Mouse (Mus musculus): ENCODE results near the gene Phf11a. TPM values are rescaled to one million over a fixed set of nuclear protein-coding genes. Genes with fewer than 3 reads are reported as not detected.
"Not testable (repeated sequence)": the region's sequence is repeated elsewhere in the genome, so short reads cannot be mapped to it uniquely, and the experiment has no call there.

Phf11a gene
- polyA plus RNA-seq (2014; fragmentation: Nextera tagmentation; extraction: Ambion mirVana): not detected in 2 replicates

DNA sequence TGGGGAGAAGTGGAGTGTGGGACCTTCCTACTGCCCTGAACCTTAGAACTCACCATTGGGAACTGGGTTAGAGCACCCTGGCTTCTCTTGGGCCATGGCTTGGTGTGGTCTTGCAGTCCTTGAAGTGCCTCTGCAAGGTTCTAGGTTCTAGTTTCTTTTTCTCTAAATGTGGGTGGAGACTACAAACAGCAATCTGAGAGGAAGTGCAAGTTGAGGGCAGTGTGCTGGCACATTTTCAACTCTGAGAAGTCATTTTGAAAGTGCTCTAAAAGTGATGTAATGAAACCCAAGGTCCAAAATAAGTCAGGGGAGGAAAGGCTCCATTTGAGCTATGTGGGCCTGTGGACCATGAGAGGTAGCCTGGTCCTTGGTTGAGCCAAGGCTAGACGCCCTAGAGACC, at the start of gene Phf11a:
Gene Phf11a (minus strand): TSS at position 132 of the 400 bp plus-strand sequence.
- not testable (repeated sequence) for H3K27me3 ChIP-seq (replicated peaks; ENCODE audit: control insufficient read depth, insufficient read depth, low read length); H3K4me2 ChIP-seq (ENCODE audit: low read length); H3K27ac ChIP-seq (ENCODE audit: low read depth, low read length); H3K4me1 ChIP-seq (ENCODE audit: control insufficient read depth, insufficient read depth, low read length); H3K36me3 ChIP-seq (ENCODE audit: control insufficient read depth, insufficient read depth, low read length); DNase-seq (ENCODE audit: low spot score); H3K9me3 ChIP-seq (replicated peaks; ENCODE audit: control insufficient read depth, low read length); H3K9ac ChIP-seq (ENCODE audit: low read length); H3K4me3 ChIP-seq (ENCODE audit: low read depth, low read length); ATAC-seq
- 50% methylated on average over 1 of the region's 1 CpGs for WGBS

DNA sequence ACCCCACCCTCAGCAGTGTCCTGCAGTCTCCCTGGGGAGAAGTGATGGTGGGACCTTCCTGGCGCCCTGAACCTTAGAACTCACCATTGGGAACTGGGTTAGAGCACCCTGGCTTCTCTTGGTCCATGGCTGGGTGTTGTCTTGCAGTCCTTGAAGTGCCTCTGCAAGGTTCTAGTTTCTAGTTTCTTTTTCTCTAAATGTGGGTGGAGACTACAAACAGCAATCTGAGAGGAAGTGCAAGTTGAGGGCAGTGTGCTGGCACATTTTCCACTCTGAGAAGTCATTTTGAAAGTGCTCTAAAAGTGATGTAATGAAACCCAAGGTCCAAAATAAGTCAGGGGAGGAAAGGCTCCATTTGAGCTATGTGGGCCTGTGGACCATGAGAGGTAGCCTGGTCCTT, 43.9 kb upstream of the Phf11a start, which contains the start of gene Phf11b:
Gene Phf11b (minus strand): TSS at position 163 of the 400 bp plus-strand sequence.
- not testable (repeated sequence) for H3K4me3 ChIP-seq (ENCODE audit: low read depth, low read length); H3K4me2 ChIP-seq (ENCODE audit: low read length); H3K27me3 ChIP-seq (replicated peaks; ENCODE audit: control insufficient read depth, insufficient read depth, low read length); DNase-seq (ENCODE audit: low spot score); H3K36me3 ChIP-seq (ENCODE audit: control insufficient read depth, insufficient read depth, low read length); H3K9me3 ChIP-seq (replicated peaks; ENCODE audit: control insufficient read depth, low read length); ATAC-seq; H3K27ac ChIP-seq (ENCODE audit: low read depth, low read length); H3K9ac ChIP-seq (ENCODE audit: low read length); H3K4me1 ChIP-seq (ENCODE audit: control insufficient read depth, insufficient read depth, low read length)
- WGBS: 41% methylated on average over 1 of the region's 1 CpGs

DNA sequence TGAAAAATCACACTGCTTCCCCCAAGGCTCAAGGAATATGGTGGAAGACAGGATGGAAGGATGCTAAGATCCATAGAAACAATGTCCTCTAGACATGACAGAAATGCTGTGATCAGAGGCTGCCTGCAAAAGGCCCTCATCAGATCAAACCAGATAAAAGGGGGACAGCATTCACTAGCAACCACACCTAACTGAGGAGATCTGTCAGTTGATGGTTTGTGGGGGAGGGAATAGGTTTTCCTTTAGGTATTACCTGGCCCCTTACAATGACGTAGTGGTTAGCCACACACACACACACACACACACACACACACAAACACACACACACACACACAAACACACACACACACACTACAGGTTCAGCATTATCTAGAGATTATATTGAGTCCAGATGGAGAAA, 42.2 kb upstream of the Phf11a start:
- Histone ChIP-seq H3K27ac (ENCODE audit: low read depth, low read length) (no peak overlapping the region), H3K27me3 (replicated peaks; ENCODE audit: control insufficient read depth, insufficient read depth, low read length) (no peaks in the 10 kb centered on the region), H3K4me2 (ENCODE audit: low read length) (no peak overlapping the region), H3K36me3 (ENCODE audit: control insufficient read depth, insufficient read depth, low read length) (no peaks in the 10 kb centered on the region), H3K4me3 (ENCODE audit: low read depth, low read length) (no peak overlapping the region), H3K4me1 (ENCODE audit: control insufficient read depth, insufficient read depth, low read length) (no peaks in the 10 kb centered on the region), H3K9ac (ENCODE audit: low read length) (no peak overlapping the region), H3K9me3 (replicated peaks; ENCODE audit: control insufficient read depth, low read length) (no peaks in the 10 kb centered on the region)
- DNase-seq (ENCODE audit: low spot score): no peak
- WGBS: 80% methylated on average over 1 of the region's 1 CpGs
- no peak for ATAC-seq

DNA sequence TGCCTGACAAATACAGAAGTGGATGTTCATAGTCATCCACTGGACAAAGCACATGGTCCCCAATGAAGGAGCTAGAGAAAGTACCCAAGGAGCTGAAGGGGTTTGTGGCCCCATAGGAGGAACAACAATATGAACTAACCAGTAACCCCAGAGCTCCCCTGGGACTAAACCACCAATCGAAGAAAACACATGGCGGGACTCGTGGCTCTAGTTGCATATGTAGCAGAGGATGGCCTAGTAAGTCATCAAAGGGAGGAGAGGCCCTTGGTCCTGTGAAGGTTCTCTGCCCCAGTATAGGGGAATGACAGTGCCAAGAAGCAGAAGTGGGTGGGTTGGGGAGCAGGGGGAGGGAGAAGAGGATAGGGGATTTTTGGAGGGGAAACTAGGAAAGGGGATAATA, 38.7 kb upstream of the Phf11a start:
- H3K4me3 ChIP-seq (ENCODE audit: low read depth, low read length); H3K9me3 ChIP-seq (replicated peaks; ENCODE audit: control insufficient read depth, low read length); H3K27ac ChIP-seq (ENCODE audit: low read depth, low read length); H3K9ac ChIP-seq (ENCODE audit: low read length); H3K36me3 ChIP-seq (ENCODE audit: control insufficient read depth, insufficient read depth, low read length); H3K4me1 ChIP-seq (ENCODE audit: control insufficient read depth, insufficient read depth, low read length); ATAC-seq; H3K27me3 ChIP-seq (replicated peaks; ENCODE audit: control insufficient read depth, insufficient read depth, low read length); DNase-seq (ENCODE audit: low spot score); H3K4me2 ChIP-seq (ENCODE audit: low read length): not testable (repeated sequence)
- WGBS: 93% methylated on average over 3 of the region's 3 CpGs

DNA sequence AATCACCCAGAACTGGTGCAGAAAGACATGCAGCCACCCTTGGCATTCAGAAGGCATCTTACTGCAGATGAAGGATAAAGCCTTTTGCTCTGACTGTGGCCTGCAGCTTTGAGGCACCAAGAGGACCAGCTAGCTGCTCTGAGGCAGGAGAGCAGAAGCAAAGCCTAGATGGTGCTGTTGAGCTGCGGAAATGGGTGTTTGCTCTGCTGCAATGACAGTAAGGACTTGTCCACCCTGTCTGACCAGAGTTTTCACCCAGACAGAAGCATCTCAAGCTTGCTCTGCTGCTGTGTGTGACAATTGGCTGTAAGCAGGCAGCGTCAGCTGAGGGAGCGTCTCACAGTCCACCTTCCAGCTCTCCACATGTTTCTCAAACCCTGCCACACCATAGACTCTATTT, 33.2 kb upstream of the Phf11a start:
- not testable (repeated sequence) for H3K4me2 ChIP-seq (ENCODE audit: low read length); H3K9me3 ChIP-seq (replicated peaks; ENCODE audit: control insufficient read depth, low read length); H3K4me1 ChIP-seq (ENCODE audit: control insufficient read depth, insufficient read depth, low read length); H3K36me3 ChIP-seq (ENCODE audit: control insufficient read depth, insufficient read depth, low read length); H3K27me3 ChIP-seq (replicated peaks; ENCODE audit: control insufficient read depth, insufficient read depth, low read length); H3K27ac ChIP-seq (ENCODE audit: low read depth, low read length); H3K9ac ChIP-seq (ENCODE audit: low read length); H3K4me3 ChIP-seq (ENCODE audit: low read depth, low read length); ATAC-seq
- DNase-seq (ENCODE audit: low spot score): peak; percentile 4
- WGBS: 55% methylated on average over 3 of the region's 3 CpGs

DNA sequence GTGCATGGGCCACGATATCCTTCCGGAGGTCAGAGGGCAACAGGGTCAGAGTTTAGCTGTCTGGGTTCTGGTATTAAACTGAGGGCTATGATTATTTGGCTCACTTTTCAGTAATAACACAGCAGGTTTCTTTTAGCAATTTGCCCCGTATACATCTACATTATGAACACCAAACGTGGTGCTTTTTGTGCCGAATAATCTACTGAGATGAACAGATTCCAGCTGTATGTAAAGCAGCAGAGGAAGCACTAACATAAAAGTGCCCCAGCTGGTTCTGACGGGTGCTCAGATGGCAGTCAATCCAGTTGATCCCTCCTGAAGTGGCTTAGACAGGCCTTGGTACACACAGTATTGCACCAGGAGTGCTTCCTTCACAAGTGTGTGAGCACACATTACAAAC, 22.6 kb upstream of the Phf11a start:
- ATAC-seq; H3K9me3 ChIP-seq (replicated peaks; ENCODE audit: control insufficient read depth, low read length); H3K4me3 ChIP-seq (ENCODE audit: low read depth, low read length); H3K4me2 ChIP-seq (ENCODE audit: low read length); H3K4me1 ChIP-seq (ENCODE audit: control insufficient read depth, insufficient read depth, low read length); DNase-seq (ENCODE audit: low spot score); H3K9ac ChIP-seq (ENCODE audit: low read length); H3K36me3 ChIP-seq (ENCODE audit: control insufficient read depth, insufficient read depth, low read length); H3K27me3 ChIP-seq (replicated peaks; ENCODE audit: control insufficient read depth, insufficient read depth, low read length); H3K27ac ChIP-seq (ENCODE audit: low read depth, low read length): not testable (repeated sequence)
- 73% methylated on average over 6 of the region's 6 CpGs for WGBS

DNA sequence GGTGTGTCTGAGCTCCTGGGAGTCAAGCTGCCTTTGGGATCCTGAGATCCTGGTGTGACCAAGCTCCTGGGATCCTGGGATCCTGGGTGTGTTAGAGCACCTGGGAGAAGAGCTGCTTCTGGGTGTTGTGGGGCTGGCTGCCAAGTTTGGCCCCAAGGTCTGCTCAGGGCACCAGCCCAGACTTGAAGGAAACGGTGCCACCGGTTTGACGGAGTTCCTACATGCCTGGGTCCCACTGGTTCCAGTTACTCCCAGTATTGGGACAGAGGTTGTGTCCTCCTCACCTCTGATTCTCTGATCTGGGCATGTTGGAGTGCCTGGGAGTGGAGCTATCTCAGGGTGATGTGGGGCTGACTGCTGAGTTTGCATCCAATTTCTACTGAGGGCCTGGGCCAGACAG, 21.7 kb upstream of the Phf11a start:
- not testable (repeated sequence) for ATAC-seq; DNase-seq (ENCODE audit: low spot score); H3K36me3 ChIP-seq (ENCODE audit: control insufficient read depth, insufficient read depth, low read length); H3K4me3 ChIP-seq (ENCODE audit: low read depth, low read length); H3K4me2 ChIP-seq (ENCODE audit: low read length); H3K27ac ChIP-seq (ENCODE audit: low read depth, low read length); H3K4me1 ChIP-seq (ENCODE audit: control insufficient read depth, insufficient read depth, low read length); H3K9ac ChIP-seq (ENCODE audit: low read length); H3K27me3 ChIP-seq (replicated peaks; ENCODE audit: control insufficient read depth, insufficient read depth, low read length); H3K9me3 ChIP-seq (replicated peaks; ENCODE audit: control insufficient read depth, low read length)
- WGBS: 94% methylated on average over 3 of the region's 3 CpGs

DNA sequence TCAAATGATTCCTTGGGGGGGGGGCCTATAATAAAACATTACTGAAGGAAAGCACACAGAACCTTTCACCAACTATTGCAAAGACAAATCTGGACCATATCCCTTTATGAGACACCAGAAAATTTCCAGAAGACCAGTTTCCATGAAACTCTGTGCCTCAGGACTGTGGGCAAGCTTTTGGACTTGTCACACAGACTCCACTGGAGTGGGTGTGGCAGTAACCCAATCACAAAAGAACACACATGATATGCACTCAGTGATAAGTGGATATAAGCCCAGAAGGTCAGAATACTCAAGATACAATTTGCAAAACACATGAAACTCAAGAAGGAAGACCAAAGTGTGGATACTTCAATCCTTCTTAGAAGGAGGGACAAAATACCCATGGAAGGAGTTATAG, 5.6 kb downstream of the Phf11a start:
- DNase-seq (ENCODE audit: low spot score); H3K9me3 ChIP-seq (replicated peaks; ENCODE audit: control insufficient read depth, low read length); H3K4me1 ChIP-seq (ENCODE audit: control insufficient read depth, insufficient read depth, low read length); H3K4me2 ChIP-seq (ENCODE audit: low read length); H3K4me3 ChIP-seq (ENCODE audit: low read depth, low read length); H3K27ac ChIP-seq (ENCODE audit: low read depth, low read length); H3K27me3 ChIP-seq (replicated peaks; ENCODE audit: control insufficient read depth, insufficient read depth, low read length); H3K9ac ChIP-seq (ENCODE audit: low read length); ATAC-seq; H3K36me3 ChIP-seq (ENCODE audit: control insufficient read depth, insufficient read depth, low read length): not testable (repeated sequence)

DNA sequence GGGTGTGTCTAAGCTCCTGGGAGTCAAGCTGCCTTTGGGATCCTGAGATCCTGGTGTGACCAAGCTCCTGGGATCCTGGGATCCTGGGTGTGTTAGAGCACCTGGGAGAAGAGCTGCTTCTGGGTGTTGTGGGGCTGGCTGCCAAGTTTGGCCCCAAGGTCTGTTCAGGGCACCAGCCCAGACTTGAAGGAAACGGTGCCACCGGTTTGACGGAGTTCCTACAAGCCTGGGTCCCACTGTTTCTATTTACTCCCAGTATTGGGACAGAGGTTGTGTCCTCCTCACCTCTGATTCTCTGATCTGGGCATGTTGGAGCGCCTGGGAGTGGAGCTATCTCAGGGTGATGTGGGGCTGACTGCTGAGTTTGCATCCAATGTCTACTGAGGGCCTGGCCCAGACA, 22.4 kb downstream of the Phf11a start:
- not testable (repeated sequence) for H3K27ac ChIP-seq (ENCODE audit: low read depth, low read length); H3K36me3 ChIP-seq (ENCODE audit: control insufficient read depth, insufficient read depth, low read length); ATAC-seq; H3K9ac ChIP-seq (ENCODE audit: low read length); H3K4me2 ChIP-seq (ENCODE audit: low read length); H3K4me1 ChIP-seq (ENCODE audit: control insufficient read depth, insufficient read depth, low read length); DNase-seq (ENCODE audit: low spot score); H3K4me3 ChIP-seq (ENCODE audit: low read depth, low read length); H3K27me3 ChIP-seq (replicated peaks; ENCODE audit: control insufficient read depth, insufficient read depth, low read length); H3K9me3 ChIP-seq (replicated peaks; ENCODE audit: control insufficient read depth, low read length)
- 95% methylated on average over 4 of the region's 4 CpGs for WGBS
